In the genomic region with DNA sequence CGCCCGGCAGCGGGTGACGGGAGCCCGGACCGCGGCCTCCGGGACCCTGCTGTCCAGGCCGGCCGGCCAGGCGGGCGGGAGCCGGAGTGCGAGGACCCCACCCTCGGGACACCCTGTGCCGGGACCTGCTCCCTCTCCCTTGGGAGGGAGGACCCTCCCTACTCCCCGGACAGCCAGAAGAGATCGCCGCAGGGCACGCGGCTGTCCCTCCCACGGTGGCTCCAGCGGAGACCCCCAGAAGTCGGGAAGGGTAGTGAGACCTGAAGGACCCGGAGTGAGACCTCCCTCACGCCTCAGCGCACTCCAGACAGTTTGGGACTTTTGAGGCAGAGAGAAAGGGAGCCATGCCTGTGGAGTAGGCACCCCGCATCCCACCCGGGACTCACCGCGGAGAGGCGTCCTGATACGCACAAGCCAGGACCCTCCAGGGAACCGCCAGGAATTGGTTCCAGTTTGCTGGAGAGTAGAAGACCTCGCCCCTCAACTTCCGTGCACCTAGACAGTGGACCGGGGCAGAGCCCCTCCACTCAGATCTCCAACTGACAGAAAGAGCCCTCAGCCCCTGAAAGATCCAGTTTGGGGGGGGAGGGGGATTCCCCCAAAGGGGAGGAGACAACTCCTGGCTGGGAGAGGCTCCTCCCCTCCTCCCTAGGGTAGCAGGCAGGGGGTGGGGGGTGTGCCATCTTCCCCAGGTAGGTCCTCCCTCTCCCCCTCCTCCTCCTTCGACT, we compare ENCODE assay signal across 8 mouse cellular contexts. TPM values are rescaled to one million over a fixed set of nuclear protein-coding genes. Genes with fewer than 3 reads are reported as not detected.
DNase-seq lines count a peak whose midpoint lies in the region; ATAC-seq lines count a peak whose summit lies in the region.

No protein-coding gene starts in this region.

- 0% methylated on average over 38 of the region's 38 CpGs for WGBS in embryonic facial prominence, embryonic 13.5 days
- 0% methylated on average over 37 of the region's 38 CpGs for WGBS in limb, embryonic 11.5 days
- WGBS in stomach, embryonic 15.5 days = under 1% methylated on average over 36 of the region's 38 CpGs

- no peaks in the 10 kb centered on the region for H3K27me3 ChIP-seq in embryonic facial prominence, embryonic 13.5 days
- H3K27me3 ChIP-seq in limb, embryonic 11.5 days (ENCODE audit: control insufficient read depth, insufficient read depth, low read length) = no peaks in the 10 kb centered on the region
- H3K27me3 ChIP-seq in stomach, embryonic 15.5 days (replicated peaks) = no peaks in the 10 kb centered on the region

- peaks cover 28% of the 10 kb centered on the region for H3K4me1 ChIP-seq in embryonic facial prominence, embryonic 13.5 days
- H3K4me1 ChIP-seq in limb, embryonic 11.5 days (ENCODE audit: control insufficient read depth, insufficient read depth, low read length) = peaks cover 8% of the 10 kb centered on the region
- peaks cover 30% of the 10 kb centered on the region for H3K4me1 ChIP-seq in stomach, embryonic 15.5 days

- H3K4me2 ChIP-seq in embryonic facial prominence, embryonic 13.5 days = peak overlapping the region; percentile 80
- H3K4me2 ChIP-seq in limb, embryonic 11.5 days (ENCODE audit: low read depth, severe bottlenecking) = peak overlapping the region; percentile 72
- peak overlapping the region; percentile 87 for H3K4me2 ChIP-seq in stomach, embryonic 15.5 days

- DNase-seq in frontal cortex, postnatal 36 days (ENCODE audit: low spot score in 2 of 2) = no peak
- peak; percentile 43 for DNase-seq in adrenal gland, adult 8-10 months
- peak; percentile 42 for DNase-seq in heart, postnatal 4 days
- peak; percentile 56 for DNase-seq in limb, embryonic 11.5 days (ENCODE audit: low spot score)
- peak; percentile 31 for DNase-seq in mesoderm, embryonic 11.5 days (ENCODE audit: low read depth, low spot score)

- peak overlapping the region; percentile 98 for H3K9ac ChIP-seq in embryonic facial prominence, embryonic 13.5 days
- peak overlapping the region; percentile 89 for H3K9ac ChIP-seq in limb, embryonic 11.5 days (ENCODE audit: low read length)
- H3K9ac ChIP-seq in stomach, embryonic 15.5 days = peak overlapping the region; percentile 96

- no peaks in the 10 kb centered on the region for H3K9me3 ChIP-seq in embryonic facial prominence, embryonic 13.5 days
- no peaks in the 10 kb centered on the region for H3K9me3 ChIP-seq in limb, embryonic 11.5 days (ENCODE audit: control insufficient read depth, low read length)
- no peaks in the 10 kb centered on the region for H3K9me3 ChIP-seq in stomach, embryonic 15.5 days

- ATAC-seq in frontal cortex, adult (ENCODE audit: low TSS enrichment) = peak; percentile 26
- peak; percentile 45; the same call in 1 of the 2 replicates for ATAC-seq in embryonic facial prominence, embryonic 13.5 days (ENCODE audit: insufficient number of reproducible peaks, insufficient read depth, low FRiP score, low TSS enrichment, low read depth)
- ATAC-seq in limb, embryonic 11.5 days (ENCODE audit: insufficient number of reproducible peaks, low FRiP score, low TSS enrichment, low read depth) = peak; percentile 65
- peak; percentile 62 for ATAC-seq in stomach, embryonic 15.5 days (ENCODE audit: insufficient read depth, low FRiP score, low read depth)

- peak overlapping the region; percentile 96 for H3K4me3 ChIP-seq in embryonic facial prominence, embryonic 13.5 days
- H3K4me3 ChIP-seq in limb, embryonic 11.5 days (ENCODE audit: low read depth, low read length) = peak overlapping the region; percentile 65
- peak overlapping the region; percentile 93 for H3K4me3 ChIP-seq in stomach, embryonic 15.5 days (replicated peaks)

- H3K27ac ChIP-seq in embryonic facial prominence, embryonic 13.5 days = peak overlapping the region; percentile 86
- H3K27ac ChIP-seq in limb, embryonic 11.5 days (replicated peaks; ENCODE audit: low read depth, low read length) = no peak overlapping the region
- peak overlapping the region; percentile 81 for H3K27ac ChIP-seq in stomach, embryonic 15.5 days

- H3K36me3 ChIP-seq in embryonic facial prominence, embryonic 13.5 days = no peaks in the 10 kb centered on the region
- no peaks in the 10 kb centered on the region; the same call in 1 of the 2 replicates for H3K36me3 ChIP-seq in limb, embryonic 11.5 days (ENCODE audit: control insufficient read depth, insufficient read depth, low read length)
- H3K36me3 ChIP-seq in stomach, embryonic 15.5 days = no peaks in the 10 kb centered on the region

RNA-seq across cellular contexts. Expression of a gene that starts 0.5 kb away (rescaled TPM):
- 10 to 100 TPM; 18.6 to 24.8 (median 21.6) TPM for total RNA-seq in adrenal gland, adult 8-10 months (2022)
- polyA plus RNA-seq in embryonic facial prominence, embryonic 13.5 days (2015; fragmentation: Nextera tagmentation; extraction: Ambion mirVana) = 6.2 and 6.8 TPM in 2 replicates
- 10 to 100 TPM; 24.6 to 25.3 TPM for total RNA-seq in heart, postnatal 4 days (2021)
- 3.7 and 3.9 TPM in 2 replicates for polyA plus RNA-seq in limb, embryonic 11.5 days (2014; fragmentation: Nextera tagmentation; extraction: Ambion mirVana)
- polyA plus RNA-seq in stomach, embryonic 15.5 days (2015; fragmentation: Nextera tagmentation; extraction: Ambion mirVana) = 5.2 and 5.8 TPM in 2 replicates

RNA-seq across cellular contexts. Expression of a gene that starts 18.8 kb away (rescaled TPM):
- 10 to 100 TPM; 10.3 to 17.0 (median 11.7) TPM for total RNA-seq in adrenal gland, adult 8-10 months (2022)
- polyA plus RNA-seq in embryonic facial prominence, embryonic 13.5 days (2015; fragmentation: Nextera tagmentation; extraction: Ambion mirVana) = 37.0 and 38.4 TPM in 2 replicates
- total RNA-seq in heart, postnatal 4 days (2021) = 1 to 10 TPM; 2.0 to 3.3 TPM
- polyA plus RNA-seq in limb, embryonic 11.5 days (2014; fragmentation: Nextera tagmentation; extraction: Ambion mirVana) = 72.9 and 74.1 TPM in 2 replicates
- 11.0 and 11.9 TPM in 2 replicates for polyA plus RNA-seq in stomach, embryonic 15.5 days (2015; fragmentation: Nextera tagmentation; extraction: Ambion mirVana)

RNA-seq across cellular contexts. Expression of a gene that starts 35.7 kb away (rescaled TPM):
- total RNA-seq in adrenal gland, adult 8-10 months (2022) = 10 to 100 TPM in 2 of 4 experiments, 1 to 10 TPM in 2; 3.6 to 14.5 (median 8.7) TPM
- polyA plus RNA-seq in embryonic facial prominence, embryonic 13.5 days (2015; fragmentation: Nextera tagmentation; extraction: Ambion mirVana) = 2.3 and 3.2 TPM in 2 replicates
- total RNA-seq in heart, postnatal 4 days (2021) = 1 to 10 TPM; 1.7 to 1.8 TPM
- polyA plus RNA-seq in limb, embryonic 11.5 days (2014; fragmentation: Nextera tagmentation; extraction: Ambion mirVana) = 0.97 and 1.0 TPM in 2 replicates
- 2.6 and 3.3 TPM in 2 replicates for polyA plus RNA-seq in stomach, embryonic 15.5 days (2015; fragmentation: Nextera tagmentation; extraction: Ambion mirVana)

RNA-seq across cellular contexts. Expression of a gene that starts 54.0 kb away (rescaled TPM):
- 10 to 100 TPM; 56.7 to 65.7 (median 58.1) TPM for total RNA-seq in adrenal gland, adult 8-10 months (2022)
- 57.0 and 65.2 TPM in 2 replicates for polyA plus RNA-seq in embryonic facial prominence, embryonic 13.5 days (2015; fragmentation: Nextera tagmentation; extraction: Ambion mirVana)
- 10 to 100 TPM; 32.8 to 35.5 TPM for total RNA-seq in heart, postnatal 4 days (2021)
- polyA plus RNA-seq in limb, embryonic 11.5 days (2014; fragmentation: Nextera tagmentation; extraction: Ambion mirVana) = 59.0 and 61.5 TPM in 2 replicates
- polyA plus RNA-seq in stomach, embryonic 15.5 days (2015; fragmentation: Nextera tagmentation; extraction: Ambion mirVana) = 54.0 and 59.4 TPM in 2 replicates

Comparison
In these comparisons a context has a peak if more than half of its experiments do, and no peak if none do; other contexts are left out.
1. DNase-seq: peak in adrenal gland, adult 8-10 months (single experiment), heart, postnatal 4 days (single experiment), limb, embryonic 11.5 days (single experiment) and mesoderm, embryonic 11.5 days (single experiment); none in frontal cortex, postnatal 36 days (0 of 2).
2. Peak in every context shown above with its lines, with median percentiles within 50 percentile points of each other: ATAC-seq, H3K4me2 ChIP-seq, H3K4me3 ChIP-seq and H3K9ac ChIP-seq.